In the genomic region with DNA sequence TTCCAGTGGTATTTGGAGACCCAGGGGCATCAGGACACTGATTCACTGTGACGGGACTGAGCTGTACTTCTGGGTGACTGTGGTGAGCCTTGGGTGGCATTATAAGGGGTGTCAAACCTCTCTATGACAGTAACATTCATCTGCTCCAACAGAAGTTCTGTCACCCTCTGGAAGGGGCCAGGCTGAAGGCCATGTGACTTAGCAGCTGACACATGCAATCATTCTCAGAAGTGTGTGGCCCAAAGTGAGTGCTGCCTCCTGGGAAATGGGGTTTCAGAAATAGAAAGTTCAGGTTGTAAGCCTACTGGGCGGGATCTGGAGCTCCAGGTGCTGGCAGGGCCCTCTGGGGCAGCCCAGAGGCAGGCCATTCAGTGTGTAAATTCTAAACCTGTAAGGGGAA, we compare ENCODE assay signal across 9 mouse cellular contexts. TPM values are rescaled to one million over a fixed set of nuclear protein-coding genes. Genes with fewer than 3 reads are reported as not detected.
DNase-seq lines count a peak whose midpoint lies in the region; ATAC-seq and TF ChIP-seq lines count a peak whose summit lies in the region.
"Had no signal": no experiment of that assay in that cellular context is flagged by ENCODE, and none has a peak within 500 bp of the region (broad histone marks: within the 10 kb centered on the region; RNA-seq: fewer than 3 reads in every experiment).

No protein-coding gene starts in this region.

- peak overlapping the region; percentile 89 for H3K27ac ChIP-seq in kidney, embryonic 15.5 days
- no peak overlapping the region for H3K27ac ChIP-seq in kidney, adult 2 months (ENCODE audit: insufficient read depth, low read depth, low read length)
- peak overlapping the region; percentile 91 for H3K27ac ChIP-seq in embryonic facial prominence, embryonic 15.5 days (replicated peaks)
- peak overlapping the region; percentile 78; the same call in 1 of the 2 replicates for H3K27ac ChIP-seq in hindbrain, embryonic 13.5 days

- no peaks in the 10 kb centered on the region for H3K27me3 ChIP-seq in kidney, embryonic 15.5 days
- no peaks in the 10 kb centered on the region for H3K27me3 ChIP-seq in kidney, adult 2 months (replicated peaks; ENCODE audit: control insufficient read depth, insufficient read depth, low read length)
- H3K27me3 ChIP-seq in embryonic facial prominence, embryonic 15.5 days: no peaks in the 10 kb centered on the region
- H3K27me3 ChIP-seq in hindbrain, embryonic 13.5 days: no peaks in the 10 kb centered on the region

- no peaks in the 10 kb centered on the region for H3K36me3 ChIP-seq in kidney, embryonic 15.5 days
- no peaks in the 10 kb centered on the region for H3K36me3 ChIP-seq in kidney, adult 2 months (ENCODE audit: control insufficient read depth, insufficient read depth, low read length)
- no peaks in the 10 kb centered on the region for H3K36me3 ChIP-seq in embryonic facial prominence, embryonic 15.5 days
- no peaks in the 10 kb centered on the region for H3K36me3 ChIP-seq in hindbrain, embryonic 13.5 days

- TF ChIP-seq CTCF in kidney, adult 2 months (conservative IDR thresholded peaks at IDR 0.05; ENCODE audit: insufficient read depth, insufficient read length, low read depth, low read length): no peak

- DNase-seq in kidney, adult 2 months: no peak
- DNase-seq in Muller cell, postnatal 12 days (ENCODE audit: inconsistent ontology term): peak; percentile 69
- no peak for DNase-seq in testis, postnatal 14 days (ENCODE audit: low spot score)
- DNase-seq in thymus, postnatal 25 days: no peak
- DNase-seq: cerebellum, adult 18-20 months had no signal

- H3K9ac ChIP-seq in kidney, embryonic 15.5 days: no peak overlapping the region
- no peak overlapping the region for H3K9ac ChIP-seq in embryonic facial prominence, embryonic 15.5 days
- H3K9ac ChIP-seq in hindbrain, embryonic 13.5 days: no peak overlapping the region

- no peak overlapping the region for H3K4me2 ChIP-seq in kidney, embryonic 15.5 days
- H3K4me2 ChIP-seq in embryonic facial prominence, embryonic 15.5 days (replicated peaks): no peak overlapping the region
- no peak overlapping the region for H3K4me2 ChIP-seq in hindbrain, embryonic 13.5 days

- ATAC-seq in kidney, embryonic 15.5 days (replicated peaks; ENCODE audit: low FRiP score): no peak
- ATAC-seq in embryonic facial prominence, embryonic 15.5 days (ENCODE audit: insufficient number of reproducible peaks, low FRiP score, low TSS enrichment, low read depth): no peak
- no peak for ATAC-seq in hindbrain, embryonic 13.5 days (ENCODE audit: low FRiP score)
- ATAC-seq in activated CD4-positive, CD25-positive, alpha-beta regulatory T cell, adult 4 months: no peak

- H3K9me3 ChIP-seq in kidney, embryonic 15.5 days (replicated peaks): no peaks in the 10 kb centered on the region
- no peaks in the 10 kb centered on the region for H3K9me3 ChIP-seq in embryonic facial prominence, embryonic 15.5 days (replicated peaks)
- no peaks in the 10 kb centered on the region for H3K9me3 ChIP-seq in hindbrain, embryonic 13.5 days

- 52% methylated on average over 2 of the region's 2 CpGs for WGBS in kidney, embryonic 15.5 days
- WGBS in kidney, adult 2 months: 70% methylated on average over 2 of the region's 2 CpGs
- WGBS in embryonic facial prominence, embryonic 15.5 days: 53% methylated on average over 2 of the region's 2 CpGs
- 51% methylated on average over 2 of the region's 2 CpGs for WGBS in hindbrain, embryonic 13.5 days

- no peak overlapping the region for H3K4me3 ChIP-seq in kidney, embryonic 15.5 days (replicated peaks)
- H3K4me3 ChIP-seq in kidney, adult 2 months (ENCODE audit: insufficient read depth, low read depth, low read length): no peak overlapping the region
- H3K4me3 ChIP-seq in embryonic facial prominence, embryonic 15.5 days (replicated peaks): no peak overlapping the region
- no peak overlapping the region for H3K4me3 ChIP-seq in hindbrain, embryonic 13.5 days

- no peak for TF ChIP-seq POLR2A in kidney, adult 2 months (IDR thresholded peaks at IDR 0.05; ENCODE audit: low read depth, low read length)

- H3K4me1 ChIP-seq in kidney, embryonic 15.5 days: peaks cover 31% of the 10 kb centered on the region
- H3K4me1 ChIP-seq in kidney, adult 2 months (ENCODE audit: control insufficient read depth, insufficient read depth, low read length): peaks cover 11% of the 10 kb centered on the region
- H3K4me1 ChIP-seq in embryonic facial prominence, embryonic 15.5 days: peaks cover 39% of the 10 kb centered on the region
- peaks cover 48% of the 10 kb centered on the region for H3K4me1 ChIP-seq in hindbrain, embryonic 13.5 days (replicated peaks)

RNA-seq across cellular contexts. Expression of a gene that starts 26.1 kb away (rescaled TPM):
- polyA plus RNA-seq in kidney, embryonic 15.5 days (2015; fragmentation: Nextera tagmentation; extraction: Ambion mirVana): 12.3 and 13.3 TPM in 2 replicates
- polyA plus RNA-seq in kidney, adult 2 months (2012; rRNA removed): 40.6 and 46.6 TPM in 2 replicates
- 12.5 and 14.7 TPM in 2 replicates for polyA plus RNA-seq in embryonic facial prominence, embryonic 15.5 days (2015; fragmentation: Nextera tagmentation; extraction: Ambion mirVana)
- polyA plus RNA-seq in hindbrain, embryonic 13.5 days (2015; fragmentation: Nextera tagmentation; extraction: Ambion mirVana): 9.0 TPM in 2 replicates
- polyA plus RNA-seq in activated CD4-positive, CD25-positive, alpha-beta regulatory T cell, adult 4 months (2017; shearing (Covaris generic)): 10 to 100 TPM; 17.8 to 22.2 TPM
